Mouse (Mus musculus) stomach, embryonic 14.5 days (tissue): ENCODE measurements at regions not wholly inside any gene's neighbourhood (a gene's known extent, or its start where the extent isn't known, plus 50 kb on each side); places are given as distances from the start of the nearest gene placed in this dataset.

ENCODE experiments used
- ATAC-seq: fragments of 200-750 bp; cut with Nextera tagmentation; 2 replicates; pipeline ENCODE4 v1.8.0; 2017; ENCODE audit warnings: low read depth, moderate TSS enrichment; ENCODE audit not compliant: insufficient number of reproducible peaks, insufficient read depth, low FRiP score
- H3K27ac ChIP-seq: fragments of 300-500 bp; sonication (generic); 2 replicates; pipeline ENCODE4 v1.5.1; 2014; ENCODE audit warnings: mild to moderate bottlenecking, low read length, moderate library complexity, mixed read lengths
- H3K27me3 ChIP-seq: fragments of 300-500 bp; sonication (generic); 2 replicates; pipeline ENCODE4 v1.6.1; 2014; ENCODE audit warnings: low read length, control low read depth, mixed read lengths; ENCODE audit not compliant: control insufficient read depth, insufficient read depth
- H3K36me3 ChIP-seq: fragments of 300-500 bp; sonication (generic); 2 replicates; pipeline ENCODE4 v1.6.1; 2014; ENCODE audit warnings: mild to moderate bottlenecking, control low read depth, low read length, moderate library complexity, mixed read lengths; ENCODE audit not compliant: control insufficient read depth, insufficient read depth
- H3K4me1 ChIP-seq: fragments of 300-500 bp; sonication (generic); 2 replicates; pipeline ENCODE4 v1.6.1; 2014; ENCODE audit warnings: low read length, control low read depth, mixed read lengths; ENCODE audit not compliant: control insufficient read depth, insufficient read depth
- H3K4me2 ChIP-seq: fragments of 300-500 bp; sonication (generic); replicated peaks from 2 replicates; pipeline ENCODE4 v1.6.1; 2014; ENCODE audit warnings: low read depth, low read length, control low read depth
- H3K4me3 ChIP-seq: fragments of 300-500 bp; sonication (generic); 2 replicates; pipeline ENCODE4 v1.5.1; 2014; ENCODE audit warnings: low read depth, low read length, control low read depth
- H3K9ac ChIP-seq: fragments of 300-500 bp; sonication (generic); replicated peaks from 2 replicates; pipeline ENCODE4 v1.6.1; 2014; ENCODE audit warnings: low read depth, mild to moderate bottlenecking, control low read depth, low read length, moderate library complexity, mixed read lengths
- H3K9me3 ChIP-seq: fragments of 300-500 bp; sonication (generic); 2 replicates; pipeline ENCODE4 v1.6.1; 2016; ENCODE audit warnings: low read depth, low read length, control low read depth; ENCODE audit not compliant: control insufficient read depth
- WGBS: fragments of 180-500 bp; shearing (Covaris S2); extraction: QIAGEN DNeasy Blood & Tissue Kit; methylation state at CpG from one replicate; pipeline ENCODE4 v1.1.7; 2014; 5-methylcytosine and 5-hydroxymethylcytosine counted together

DNA sequence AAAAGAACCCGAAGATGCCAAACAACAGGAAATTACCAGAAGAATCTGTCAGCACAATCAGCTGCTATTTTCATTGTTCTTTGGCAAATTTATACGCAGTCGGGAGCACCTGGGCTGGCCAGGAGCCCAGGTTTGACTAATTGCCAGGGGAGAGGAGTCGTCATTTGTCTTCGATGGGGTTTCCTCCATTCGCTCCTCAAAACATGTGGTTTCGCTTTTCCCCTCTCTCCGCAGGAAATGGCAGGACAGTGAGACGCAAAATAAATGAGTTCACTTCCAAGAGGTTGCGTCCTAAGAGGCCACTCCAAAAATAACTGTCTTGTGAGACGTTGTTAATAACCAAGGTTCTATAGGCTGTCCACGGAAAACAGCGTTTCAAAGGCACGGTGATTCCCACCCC, 1604.2 kb upstream of the Gulo start:
- Histone ChIP-seq H3K9ac (no peak overlapping the region), H3K27ac (no peak overlapping the region), H3K4me3 (peak overlapping the region; percentile 19), H3K4me2 (peak overlapping the region; percentile 45), H3K36me3 (no peaks in the 10 kb centered on the region), H3K9me3 (no peaks in the 10 kb centered on the region), H3K4me1 (peaks cover 12% of the 10 kb centered on the region; the same call in 1 of the 2 replicates), H3K27me3 (0 out of 2 replicates have a peak, but pooled peaks cover 2% of the 10 kb centered on the region)
- WGBS, result 14% methylated on average over 14 of the region's 14 CpGs
- no peak for ATAC-seq

DNA sequence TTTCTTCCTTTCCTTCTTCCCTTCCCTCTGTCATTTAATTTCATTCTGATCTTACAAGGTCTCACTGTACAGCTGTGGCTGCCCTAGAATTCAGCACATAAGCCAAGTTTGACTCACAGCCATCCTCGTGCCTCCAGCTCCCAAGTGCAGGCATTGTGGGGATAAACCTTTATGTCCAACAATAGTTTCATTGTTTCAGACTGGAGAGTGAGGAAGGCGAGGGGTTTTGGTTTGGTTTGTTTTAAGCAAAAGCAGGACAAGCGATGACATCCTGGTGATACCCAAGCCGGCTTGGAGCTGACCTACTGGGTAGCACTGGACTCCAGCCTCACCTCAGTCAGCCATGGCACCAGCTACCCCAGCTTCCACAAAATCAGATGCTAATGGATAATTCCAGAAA, 1603.5 kb upstream of the Gulo start:
- Histone ChIP-seq H3K9ac (no peak overlapping the region), H3K4me2 (no peak overlapping the region), H3K36me3 (no peaks in the 10 kb centered on the region), H3K9me3 (no peaks in the 10 kb centered on the region), H3K27me3 (0 out of 2 replicates have a peak, but pooled peaks cover 2% of the 10 kb centered on the region), H3K4me1 (peaks cover 12% of the 10 kb centered on the region; the same call in 1 of the 2 replicates), H3K27ac (no peak overlapping the region), H3K4me3 (no peak overlapping the region)
- 39% methylated on average over 4 of the region's 4 CpGs for WGBS
- no peak for ATAC-seq

DNA sequence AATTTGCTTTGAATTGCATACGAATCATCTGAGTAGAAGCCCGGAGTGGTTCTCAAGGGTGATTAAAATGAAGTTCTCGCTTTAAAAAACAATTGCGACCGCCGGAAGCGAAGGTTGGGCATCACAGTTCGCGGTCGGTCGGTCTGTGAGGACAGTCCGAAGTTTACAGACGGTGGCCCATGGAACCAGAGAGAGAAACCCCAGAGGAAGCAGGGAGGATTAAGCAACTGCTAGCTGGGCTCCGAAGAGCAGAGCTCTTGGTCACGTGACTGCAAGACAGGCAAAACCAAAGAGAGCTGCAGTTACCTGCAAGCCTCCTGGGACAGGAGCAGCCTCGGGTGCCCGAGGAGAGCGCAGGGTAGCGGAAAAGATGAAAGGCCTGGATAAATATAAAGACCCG, 1599.3 kb upstream of the Gulo start:
- 21% methylated on average over 20 of the region's 20 CpGs for WGBS

DNA sequence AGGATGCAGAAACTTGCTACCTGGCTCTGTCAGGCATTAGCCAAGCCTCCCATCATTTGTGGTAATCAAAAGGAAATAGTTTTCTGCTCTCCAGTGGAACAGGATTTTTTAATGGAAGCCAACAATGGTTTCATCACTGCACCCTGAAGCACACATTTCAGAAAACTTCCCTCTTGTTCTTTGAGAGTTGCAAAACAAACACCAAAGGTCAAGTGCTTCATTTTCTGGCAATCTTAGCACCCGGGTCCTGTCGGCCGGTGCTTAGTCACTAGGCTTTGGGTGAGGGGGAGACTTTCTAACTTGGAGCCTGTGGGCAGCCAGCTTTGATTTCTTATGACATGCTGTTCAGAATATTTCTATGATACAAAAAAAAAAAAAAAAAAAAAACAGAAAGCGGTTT, 1594.0 kb upstream of the Gulo start:
- H3K4me3 ChIP-seq, result no peak overlapping the region
- WGBS, result 47% methylated on average over 4 of the region's 4 CpGs
- H3K36me3 ChIP-seq, result no peaks in the 10 kb centered on the region
- ATAC-seq, result no peak
- no peaks in the 10 kb centered on the region for H3K4me1 ChIP-seq
- no peaks in the 10 kb centered on the region for H3K9me3 ChIP-seq
- H3K27me3 ChIP-seq, result no peaks in the 10 kb centered on the region
- H3K27ac ChIP-seq, result no peak overlapping the region
- no peak overlapping the region for H3K9ac ChIP-seq
- H3K4me2 ChIP-seq, result no peak overlapping the region

More for the DNA sequence above, 1599.3 kb upstream of the Gulo start:
- H3K9me3 ChIP-seq, result no peaks in the 10 kb centered on the region
- no peak overlapping the region for H3K27ac ChIP-seq
- H3K4me3 ChIP-seq, result 0 out of 2 replicates have a peak overlapping the region, but pooled peaks have one; percentile 1
- 0 out of 2 replicates have a peak, but pooled peaks cover 2% of the 10 kb centered on the region for H3K27me3 ChIP-seq
- peaks cover 6% of the 10 kb centered on the region; the same call in 1 of the 2 replicates for H3K4me1 ChIP-seq
- H3K36me3 ChIP-seq, result no peaks in the 10 kb centered on the region
- H3K4me2 ChIP-seq, result peak overlapping the region; percentile 32
- no peak for ATAC-seq
- no peak overlapping the region for H3K9ac ChIP-seq

DNA sequence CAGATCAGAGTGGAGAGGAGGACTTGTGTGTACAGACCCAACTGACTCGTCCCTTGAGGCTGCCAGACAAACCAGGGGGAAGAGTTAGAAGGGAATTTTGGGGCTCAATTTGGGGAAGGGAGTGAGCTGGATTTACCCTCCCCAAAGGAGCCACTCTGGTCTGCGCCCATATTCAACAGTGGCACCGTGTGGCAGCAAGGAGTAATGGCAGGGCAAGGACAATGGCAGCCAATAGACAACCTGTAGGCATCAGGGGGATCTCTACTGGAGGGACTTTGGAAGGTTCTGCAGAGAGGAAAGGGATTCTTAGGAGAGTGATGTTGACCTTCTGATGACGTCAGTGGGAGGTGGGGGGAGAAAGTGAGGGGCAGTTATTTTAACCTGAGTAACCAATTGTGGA, 1590.7 kb upstream of the Gulo start:
- Histone ChIP-seq H3K27me3 (no peaks in the 10 kb centered on the region), H3K27ac (no peak overlapping the region), H3K4me3 (no peak overlapping the region), H3K4me2 (no peak overlapping the region), H3K9me3 (no peaks in the 10 kb centered on the region), H3K36me3 (no peaks in the 10 kb centered on the region), H3K9ac (no peak overlapping the region), H3K4me1 (no peaks in the 10 kb centered on the region)
- WGBS, result 22% methylated on average over 4 of the region's 4 CpGs
- ATAC-seq, result no peak

DNA sequence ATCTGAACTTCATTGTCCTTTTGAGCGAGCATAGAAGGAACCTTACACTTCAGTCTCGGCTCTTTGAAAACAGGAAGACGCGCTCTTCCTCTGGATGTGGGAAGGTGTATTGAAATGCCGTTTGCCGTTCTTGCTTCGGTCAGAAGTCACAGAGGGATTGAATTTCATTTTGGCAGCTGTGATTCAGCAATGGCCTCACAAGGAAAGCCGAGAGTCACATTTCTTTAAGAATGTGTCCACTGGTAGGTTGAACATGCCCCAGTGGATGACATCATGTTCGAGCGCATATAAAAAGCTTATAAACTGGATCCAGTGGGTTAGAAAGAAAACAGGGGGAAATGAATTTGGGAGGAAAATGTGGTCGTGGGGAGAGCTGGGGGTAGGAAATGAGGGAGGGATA, 1579.6 kb upstream of the Gulo start:
- Histone ChIP-seq H3K4me3 (no peak overlapping the region), H3K27me3 (no peaks in the 10 kb centered on the region), H3K9ac (no peak overlapping the region), H3K4me2 (no peak overlapping the region), H3K4me1 (no peaks in the 10 kb centered on the region), H3K9me3 (no peaks in the 10 kb centered on the region), H3K36me3 (no peaks in the 10 kb centered on the region), H3K27ac (no peak overlapping the region)
- ATAC-seq, result no peak
- 77% methylated on average over 11 of the region's 11 CpGs for WGBS

DNA sequence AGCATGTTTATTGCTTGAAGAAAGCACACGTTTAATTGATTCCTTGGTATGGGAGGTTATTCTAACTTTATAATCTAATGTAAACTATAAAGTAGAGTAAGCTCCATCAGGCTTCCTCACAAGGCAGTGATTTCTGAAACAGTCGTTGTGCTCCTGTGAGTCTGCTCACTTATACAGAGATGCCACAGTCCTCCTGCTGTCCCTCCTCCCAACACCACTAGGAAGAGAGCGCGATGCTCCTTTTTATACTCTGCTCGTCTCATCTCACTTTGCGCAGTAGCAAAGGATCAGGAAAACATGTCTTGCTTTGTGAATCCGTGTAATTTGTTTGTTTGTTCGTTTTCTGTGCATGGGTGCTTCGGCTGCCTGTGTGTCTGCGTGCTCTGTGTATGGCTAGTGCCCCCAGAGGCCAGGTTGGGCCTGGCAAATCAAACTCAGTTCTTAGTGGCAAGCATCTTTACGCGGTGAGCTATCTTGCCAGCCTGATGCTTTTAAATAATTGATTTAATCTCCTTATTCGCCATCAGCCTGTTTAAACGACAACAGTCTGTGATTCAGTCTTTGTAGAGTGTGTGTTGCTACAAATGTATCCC, 1575.5 kb upstream of the Gulo start:
- H3K27ac ChIP-seq, result no peak overlapping the region

DNA sequence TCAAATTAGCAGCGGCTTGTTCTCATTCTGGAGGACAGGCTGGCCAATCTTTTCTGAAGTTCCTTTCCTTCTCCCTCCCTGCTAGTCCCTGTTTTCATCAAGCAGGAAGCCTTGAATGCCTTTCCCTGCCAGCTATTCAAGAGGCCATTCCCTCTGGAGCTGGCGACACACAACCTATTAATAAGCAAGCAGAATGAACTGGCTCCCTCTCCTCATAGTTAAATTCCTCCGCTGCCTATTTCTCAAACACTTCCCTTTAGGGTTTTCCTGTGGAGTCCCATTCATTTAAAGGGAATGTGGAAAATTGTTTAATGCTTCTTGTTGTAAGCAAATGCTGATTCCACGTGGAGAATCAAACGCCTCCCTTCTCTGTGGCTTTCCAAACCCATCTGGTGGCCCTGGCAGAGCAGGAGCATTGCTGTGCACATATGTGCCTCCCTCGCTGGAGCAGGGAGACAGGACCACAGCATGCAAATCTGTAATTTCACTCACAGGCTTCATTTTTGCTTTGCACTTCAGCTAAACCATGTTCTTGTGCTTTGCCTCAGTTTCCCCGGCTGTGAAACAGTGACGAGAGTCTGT, 1573.3 kb upstream of the Gulo start:
- Histone ChIP-seq H3K9ac (no peak overlapping the region), H3K4me3 (no peak overlapping the region), H3K36me3 (no peaks in the 10 kb centered on the region), H3K27me3 (no peaks in the 10 kb centered on the region), H3K4me1 (no peaks in the 10 kb centered on the region), H3K9me3 (no peaks in the 10 kb centered on the region), H3K4me2 (no peak overlapping the region), H3K27ac (no peak overlapping the region)
- no peak for ATAC-seq
- WGBS, result 78% methylated on average over 8 of the region's 8 CpGs

More for the DNA sequence above, 1575.5 kb upstream of the Gulo start:
- ATAC-seq, result no peak
- no peak overlapping the region for H3K4me2 ChIP-seq
- no peaks in the 10 kb centered on the region for H3K9me3 ChIP-seq
- no peaks in the 10 kb centered on the region for H3K36me3 ChIP-seq
- no peaks in the 10 kb centered on the region for H3K27me3 ChIP-seq
- no peak overlapping the region for H3K4me3 ChIP-seq
- H3K9ac ChIP-seq, result no peak overlapping the region
- WGBS, result 57% methylated on average over 14 of the region's 14 CpGs
- H3K4me1 ChIP-seq, result no peaks in the 10 kb centered on the region
